23 mouse cellular contexts compared by ENCODE assay signal in the genomic region with DNA sequence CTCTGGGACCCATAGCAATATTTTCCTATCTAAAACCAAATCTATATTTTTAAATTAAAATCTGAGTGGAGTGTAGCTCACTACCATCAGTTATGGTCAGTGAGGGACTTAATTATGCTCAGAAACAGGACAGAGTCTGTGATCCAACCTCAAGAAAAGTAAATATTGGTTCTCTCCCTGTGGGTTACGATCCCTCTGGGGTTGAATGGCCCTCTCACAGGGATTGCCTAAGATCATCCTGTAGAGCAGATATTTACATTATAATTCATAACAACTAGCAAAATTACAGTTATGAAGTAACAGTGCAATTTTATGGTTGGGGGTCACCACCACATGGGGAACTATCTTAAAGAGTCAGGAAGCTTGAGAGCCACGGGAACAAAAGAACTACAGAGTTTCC.
DNase-seq lines count a peak whose midpoint lies in the region; ATAC-seq and TF ChIP-seq lines count a peak whose summit lies in the region.
"Had no signal": no experiment of that assay in that cellular context is flagged by ENCODE, and none has a peak within 500 bp of the region (broad histone marks: within the 10 kb centered on the region; RNA-seq: fewer than 3 reads in every experiment).

No protein-coding gene starts in this region.

- H3K9me3 ChIP-seq in liver, embryonic 14.5 days (ENCODE audit: control insufficient read depth, low read length) = no peaks in the 10 kb centered on the region
- H3K9me3 ChIP-seq: embryonic facial prominence, embryonic 15.5 days; forebrain, embryonic 10.5 days; forebrain, embryonic 15.5 days; heart, embryonic 15.5 days; hindbrain, embryonic 10.5 days had no signal

- intact Hi-C loops in heart, postnatal 10 days (cut with DNase I) = no loop called here

- WGBS in liver, adult 2 months = 29% methylated on average over 2 of the region's 2 CpGs
- WGBS in liver, embryonic 14.5 days (ENCODE audit: insufficient replicate concordance) = 62% methylated on average over 2 of the region's 2 CpGs

- ATAC-seq in granulocyte monocyte progenitor cell, adult 5-6 weeks (replicated peaks; ENCODE audit: poor library complexity, severe bottlenecking) = peak; percentile 67; the same call in 1 of the 2 replicates
- ATAC-seq in liver, embryonic 14.5 days (ENCODE audit: insufficient read depth) = no peak
- ATAC-seq in megakaryocyte progenitor cell, adult 5-6 weeks (replicated peaks; ENCODE audit: poor library complexity) = peak; percentile 54
- ATAC-seq: forebrain, embryonic 15.5 days; Patski had no signal

- H3K36me3 ChIP-seq in liver, adult 2 months (ENCODE audit: control insufficient read depth, insufficient read depth, low read length) = no peaks in the 10 kb centered on the region
- no peaks in the 10 kb centered on the region for H3K36me3 ChIP-seq in liver, embryonic 14.5 days (replicated peaks; ENCODE audit: control insufficient read depth, insufficient read depth, low read depth)
- H3K36me3 ChIP-seq: embryonic facial prominence, embryonic 15.5 days; forebrain, embryonic 15.5 days; heart, embryonic 15.5 days had no signal

- H3K9ac ChIP-seq in liver, adult 2 months (ENCODE audit: low read depth, low read length) = no peak overlapping the region
- no peak overlapping the region for H3K9ac ChIP-seq in liver, embryonic 14.5 days (replicated peaks)
- H3K9ac ChIP-seq: embryonic facial prominence, embryonic 15.5 days; forebrain, embryonic 15.5 days; heart, embryonic 15.5 days; hindbrain, embryonic 14.5 days had no signal

- H3K79me2 ChIP-seq in liver, adult 2 months (ENCODE audit: control insufficient read depth, insufficient read depth, low read length) = no peaks in the 10 kb centered on the region; the same call in 1 of the 2 replicates

- TF ChIP-seq POLR2A in liver, adult 2 months (IDR thresholded peaks at IDR 0.05; ENCODE audit: extremely low read depth, insufficient read depth, low read length) = no peak

- H3K4me1 ChIP-seq in liver, adult 2 months (ENCODE audit: control insufficient read depth, insufficient read depth, low read length) = peaks cover 12% of the 10 kb centered on the region; the same call in 1 of the 2 replicates
- H3K4me1 ChIP-seq in liver, embryonic 14.5 days (replicated peaks; ENCODE audit: control insufficient read depth in 2 of 2, insufficient read depth in 2 of 2, low read length in 1 of 2) = no peaks in the 10 kb centered on the region
- H3K4me1 ChIP-seq: embryonic facial prominence, embryonic 15.5 days; forebrain, embryonic 10.5 days; heart, embryonic 15.5 days had no signal

- H3K27ac ChIP-seq in liver, adult 2 months (replicated peaks; ENCODE audit: insufficient read depth, low read depth, low read length) = no peak overlapping the region
- H3K27ac ChIP-seq in liver, embryonic 14.5 days = no peak overlapping the region
- H3K27ac ChIP-seq: embryonic facial prominence, embryonic 15.5 days; forebrain, embryonic 10.5 days; forebrain, embryonic 15.5 days; heart, embryonic 15.5 days; hindbrain, embryonic 10.5 days; hindbrain, embryonic 14.5 days had no signal

- peak overlapping the region; percentile 30 for H3K4me2 ChIP-seq in liver, embryonic 14.5 days (ENCODE audit: low read depth)
- H3K4me2 ChIP-seq: embryonic facial prominence, embryonic 15.5 days; forebrain, embryonic 15.5 days; heart, embryonic 11.5 days; heart, embryonic 15.5 days; hindbrain, embryonic 14.5 days had no signal

- no peak overlapping the region for H3K4me3 ChIP-seq in liver, adult 2 months (ENCODE audit: insufficient read depth, low read depth, low read length)
- peak overlapping the region; percentile 30 to 32; a peak in 3 of 4 replicates for H3K4me3 ChIP-seq in liver, embryonic 14.5 days (ENCODE audit: insufficient read depth in 1 of 2, low read depth in 2 of 2, low read length in 2 of 2)
- H3K4me3 ChIP-seq: embryonic facial prominence, embryonic 15.5 days; forebrain, embryonic 10.5 days; forebrain, embryonic 15.5 days; heart, embryonic 15.5 days; hindbrain, embryonic 10.5 days had no signal

- DNase-seq in liver, adult 2 months (ENCODE audit: extremely low read depth, low read depth, low spot score) = peak; percentile 58
- DNase-seq in liver (no peak), MN1 (ENCODE audit: low spot score) (no peak)
- no peak for DNase-seq in liver, embryonic 14.5 days (ENCODE audit: low read depth in 3 of 3, low spot score in 3 of 3)
- DNase-seq in heart, postnatal 10 days = no peak
- DNase-seq: adrenal gland, adult 8-10 months; adrenal gland, postnatal 36 days; cerebellum, adult 11 months; cerebellum, adult 8-10 months; cerebellum, postnatal 14 days; embryo, embryonic 11 days; gastrocnemius, postnatal 36 days; heart, adult 18-20 months had no signal

- no peaks in the 10 kb centered on the region for H3K27me3 ChIP-seq in liver, adult 2 months (ENCODE audit: control insufficient read depth, insufficient read depth, low read length)
- H3K27me3 ChIP-seq in liver, embryonic 14.5 days (ENCODE audit: control insufficient read depth, insufficient read depth, low read length) = no peaks in the 10 kb centered on the region
- H3K27me3 ChIP-seq: embryonic facial prominence, embryonic 15.5 days; forebrain, embryonic 15.5 days; heart, embryonic 15.5 days; Patski had no signal

- no peak for TF ChIP-seq CTCF in liver, adult 2 months (IDR thresholded peaks at IDR 0.05; ENCODE audit: low read depth, low read length)
- no peak for TF ChIP-seq CTCF in liver, embryonic 14.5 days (IDR thresholded peaks at IDR 0.05; ENCODE audit: low read depth)

- no peak for TF ChIP-seq EP300 in liver, embryonic 14.5 days (IDR thresholded peaks at IDR 0.05; ENCODE audit: low read depth)
